Comparison of ENCODE assay signal across 11 mouse cellular contexts in genomic region chr10:52840819-52841218, GRCm38 (mm10).
DNase-seq lines count a peak whose midpoint lies in the region; ATAC-seq and TF ChIP-seq lines count a peak whose summit lies in the region.
"Had no signal": no experiment of that assay in that cellular context is flagged by ENCODE, and none has a peak within 500 bp of the region (broad histone marks: within the 10 kb centered on the region; RNA-seq: fewer than 3 reads in every experiment).

No protein-coding gene starts in this region.

- H3K27me3 ChIP-seq in hindbrain, embryonic 15.5 days: no peaks in the 10 kb centered on the region
- H3K27me3 ChIP-seq in hindbrain, embryonic 12.5 days: no peaks in the 10 kb centered on the region
- H3K27me3 ChIP-seq in forebrain, postnatal 0 days (ENCODE audit: insufficient read depth, low read length): no peaks in the 10 kb centered on the region
- H3K27me3 ChIP-seq: kidney, embryonic 15.5 days; lung, embryonic 15.5 days had no signal

- H3K36me3 ChIP-seq in hindbrain, embryonic 15.5 days: no peaks in the 10 kb centered on the region
- H3K36me3 ChIP-seq in hindbrain, embryonic 12.5 days: no peaks in the 10 kb centered on the region
- H3K36me3 ChIP-seq in forebrain, postnatal 0 days (ENCODE audit: insufficient read depth): no peaks in the 10 kb centered on the region
- H3K36me3 ChIP-seq: kidney, embryonic 15.5 days; lung, embryonic 15.5 days had no signal

- 31% methylated on average over 2 of the region's 2 CpGs for WGBS in hindbrain, embryonic 15.5 days
- 48% methylated on average over 2 of the region's 2 CpGs for WGBS in hindbrain, embryonic 12.5 days
- 8% methylated on average over 2 of the region's 2 CpGs for WGBS in forebrain, postnatal 0 days

- TF ChIP-seq CTCF in forebrain, postnatal 0 days (IDR thresholded peaks at IDR 0.05; ENCODE audit: low read depth): no peak

- no peaks in the 10 kb centered on the region for H3K4me1 ChIP-seq in hindbrain, embryonic 15.5 days (replicated peaks)
- 0 out of 2 replicates have a peak, but pooled peaks cover 2% of the 10 kb centered on the region for H3K4me1 ChIP-seq in hindbrain, embryonic 12.5 days
- peaks cover 7% of the 10 kb centered on the region; the same call in 1 of the 2 replicates for H3K4me1 ChIP-seq in forebrain, postnatal 0 days (ENCODE audit: insufficient read depth)
- H3K4me1 ChIP-seq: kidney, embryonic 15.5 days; lung, embryonic 15.5 days had no signal

- no peak for ATAC-seq in hindbrain, embryonic 15.5 days (ENCODE audit: low FRiP score, low read depth)
- no peak for ATAC-seq in hindbrain, embryonic 12.5 days (ENCODE audit: low FRiP score)
- ATAC-seq in forebrain, postnatal 0 days: no peak
- no peak for ATAC-seq in megakaryocyte progenitor cell, adult 5-6 weeks (replicated peaks; ENCODE audit: poor library complexity)

- no peak overlapping the region for H3K4me3 ChIP-seq in hindbrain, embryonic 15.5 days
- no peak overlapping the region for H3K4me3 ChIP-seq in hindbrain, embryonic 12.5 days
- H3K4me3 ChIP-seq in forebrain, postnatal 0 days (ENCODE audit: low read depth, low read length): no peak overlapping the region
- H3K4me3 ChIP-seq: kidney, embryonic 15.5 days; lung, embryonic 15.5 days had no signal

- peak; percentile 20 for DNase-seq in right cerebral cortex, postnatal 4 days
- DNase-seq in right cerebral cortex, postnatal 10 days (ENCODE audit: low spot score in 2 of 2): no peak
- DNase-seq in forebrain, postnatal 0 days: peak; percentile 40
- no peak for DNase-seq in kidney, adult 11 months
- DNase-seq: embryo, embryonic 11 days; right cerebral cortex, postnatal 14 days had no signal

- H3K9ac ChIP-seq in hindbrain, embryonic 15.5 days: no peak overlapping the region
- H3K9ac ChIP-seq in hindbrain, embryonic 12.5 days: no peak overlapping the region
- no peak overlapping the region for H3K9ac ChIP-seq in forebrain, postnatal 0 days
- H3K9ac ChIP-seq: kidney, embryonic 15.5 days; lung, embryonic 15.5 days had no signal

- no peak overlapping the region for H3K4me2 ChIP-seq in hindbrain, embryonic 15.5 days
- no peak overlapping the region for H3K4me2 ChIP-seq in hindbrain, embryonic 12.5 days (replicated peaks)
- H3K4me2 ChIP-seq in forebrain, postnatal 0 days (ENCODE audit: low read depth): no peak overlapping the region
- H3K4me2 ChIP-seq: kidney, embryonic 15.5 days; lung, embryonic 15.5 days had no signal

- no peaks in the 10 kb centered on the region for H3K9me3 ChIP-seq in hindbrain, embryonic 15.5 days
- no peaks in the 10 kb centered on the region for H3K9me3 ChIP-seq in hindbrain, embryonic 12.5 days (replicated peaks)
- H3K9me3 ChIP-seq in forebrain, postnatal 0 days (ENCODE audit: low read length): no peaks in the 10 kb centered on the region
- H3K9me3 ChIP-seq: kidney, embryonic 15.5 days; lung, embryonic 15.5 days had no signal

- peak overlapping the region; percentile 45; the same call in 1 of the 2 replicates for H3K27ac ChIP-seq in hindbrain, embryonic 15.5 days (replicated peaks)
- H3K27ac ChIP-seq in hindbrain, embryonic 12.5 days: no peak overlapping the region
- no peak overlapping the region for H3K27ac ChIP-seq in forebrain, postnatal 0 days (ENCODE audit: low read depth, low read length)
- H3K27ac ChIP-seq: kidney, embryonic 15.5 days; lung, embryonic 15.5 days had no signal

Comparison
In these comparisons a context has a peak if more than half of its experiments do, and no peak if none do; other contexts are left out.
1. DNase-seq: peak in right cerebral cortex, postnatal 4 days (single experiment) and forebrain, postnatal 0 days (single experiment); none in right cerebral cortex, postnatal 10 days (0 of 2) and kidney, adult 11 months (single experiment).